Mouse (Mus musculus) limb, embryonic 12.5 days (tissue): ENCODE data around the gene Frem2. TPM values are rescaled to one million over a fixed set of nuclear protein-coding genes. Genes with fewer than 3 reads are reported as not detected.

ENCODE experiments used
- ATAC-seq: fragments of 200-750 bp; cut with Nextera tagmentation; 2 replicates; pipeline ENCODE4 v1.8.0; 2017; ENCODE audit warnings: low read depth, moderate TSS enrichment; ENCODE audit not compliant: insufficient number of reproducible peaks, insufficient read depth, low FRiP score, low TSS enrichment
- H3K27ac ChIP-seq: fragments of 300-500 bp; sonication (generic); 2 replicates; pipeline ENCODE4 v1.5.1; 2016; ENCODE audit warnings: mild to moderate bottlenecking, moderate library complexity
- H3K27me3 ChIP-seq: fragments of 300-500 bp; sonication (generic); 2 replicates; pipeline ENCODE4 v1.6.1; 2016; ENCODE audit warnings: mild to moderate bottlenecking, moderate library complexity
- H3K36me3 ChIP-seq: fragments of 300-500 bp; sonication (generic); 2 replicates; pipeline ENCODE4 v1.6.1; 2016; ENCODE audit warnings: mild to moderate bottlenecking, moderate library complexity
- H3K4me1 ChIP-seq: fragments of 300-500 bp; sonication (generic); replicated peaks from 2 replicates; pipeline ENCODE4 v1.6.1; 2016
- H3K4me2 ChIP-seq: fragments of 300-500 bp; sonication (generic); 2 replicates; pipeline ENCODE4 v1.6.1; 2016; ENCODE audit warnings: mild to moderate bottlenecking, moderate library complexity
- H3K4me3 ChIP-seq: fragments of 300-500 bp; sonication (generic); replicated peaks from 2 replicates; pipeline ENCODE4 v1.5.1; 2016; ENCODE audit warnings: mild to moderate bottlenecking
- H3K9ac ChIP-seq: fragments of 300-500 bp; sonication (generic); replicated peaks from 2 replicates; pipeline ENCODE4 v1.6.1; 2016; ENCODE audit warnings: mild to moderate bottlenecking, moderate library complexity
- H3K9me3 ChIP-seq: fragments of 300-500 bp; sonication (generic); 2 replicates; pipeline ENCODE4 v1.6.1; 2016; ENCODE audit warnings: mild to moderate bottlenecking, moderate library complexity
- WGBS: fragments of 180-500 bp; shearing (Covaris S2); methylation state at CpG from one replicate; pipeline ENCODE4 v1.1.7; 2016; 5-methylcytosine and 5-hydroxymethylcytosine counted together
- polyA plus RNA-seq: library from polyadenylated mRNA; unstranded; fragments of >200 nt; fragmentation: Nextera tagmentation; extraction: Ambion mirVana; gene quantifications from 2 replicates; pipeline ENCODE4 v1.2.1, GENCODE M21; 2016

Frem2 gene
- polyA plus RNA-seq, 1 experiment from 2014 or later: 7.6 TPM

GRCm38 (mm10) chr3:53555031-53555952 is 101.9 kb downstream of the Frem2 start:
- H3K27ac ChIP-seq: no peak overlapping the region
- H3K36me3 ChIP-seq: no peaks in the 10 kb centered on the region
- no peaks in the 10 kb centered on the region for H3K9me3 ChIP-seq
- no peak overlapping the region for H3K9ac ChIP-seq
- no peak overlapping the region for H3K4me3 ChIP-seq
- 67% methylated on average over 10 of the region's 10 CpGs for WGBS
- H3K4me2 ChIP-seq: no peak overlapping the region
- no peak for ATAC-seq
- H3K27me3 ChIP-seq: no peaks in the 10 kb centered on the region
- H3K4me1 ChIP-seq: peaks cover 4% of the 10 kb centered on the region; the same call in 1 of the 2 replicates

DNA sequence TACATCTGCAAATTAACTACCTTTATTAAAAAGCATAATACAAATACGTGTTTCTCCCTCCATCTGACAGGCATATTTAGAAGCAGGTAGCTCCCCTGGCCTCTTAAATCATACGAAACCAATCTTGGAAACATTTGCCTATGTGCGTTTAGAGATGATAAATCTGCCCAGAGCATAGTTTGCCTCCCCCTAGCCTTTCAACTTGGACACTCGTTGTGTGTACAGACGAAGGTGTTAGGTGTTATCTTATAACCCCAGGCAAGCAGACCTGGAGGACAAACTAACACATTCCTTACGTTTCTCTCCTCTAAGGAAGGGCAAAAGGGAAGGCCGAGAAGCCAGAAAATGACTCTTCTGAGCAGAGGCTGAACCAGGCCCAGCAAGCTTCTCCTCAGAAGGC is 104.5 kb downstream of the Frem2 start:
- Histone ChIP-seq H3K36me3 (no peaks in the 10 kb centered on the region), H3K4me2 (no peak overlapping the region), H3K9me3 (no peaks in the 10 kb centered on the region), H3K4me1 (0 out of 2 replicates have a peak, but pooled peaks cover 4% of the 10 kb centered on the region), H3K27me3 (no peaks in the 10 kb centered on the region), H3K9ac (no peak overlapping the region), H3K27ac (no peak overlapping the region), H3K4me3 (no peak overlapping the region)
- no peak for ATAC-seq
- 45% methylated on average over 7 of the region's 7 CpGs for WGBS

DNA sequence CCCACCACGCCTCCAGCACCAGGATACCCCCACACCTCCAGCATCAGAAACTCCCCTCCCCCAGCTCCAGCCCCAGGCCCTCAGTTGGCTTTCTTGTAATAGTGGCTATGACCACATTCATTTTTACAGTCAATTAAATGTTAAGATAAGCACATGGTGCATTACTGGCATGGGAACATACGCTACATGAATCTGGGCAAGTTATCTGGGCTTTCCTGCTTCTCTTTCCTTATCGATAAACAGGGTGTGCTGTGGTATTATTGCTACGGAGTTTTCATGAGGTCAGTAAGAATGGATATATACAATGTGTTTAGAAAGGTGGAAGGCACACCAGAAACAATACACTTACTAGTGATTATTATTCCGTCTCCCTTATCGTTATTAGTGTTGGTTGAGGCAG is 125.1 kb downstream of the Frem2 start:
- Histone ChIP-seq H3K9ac (no peak overlapping the region), H3K36me3 (no peaks in the 10 kb centered on the region), H3K4me2 (no peak overlapping the region), H3K4me1 (no peaks in the 10 kb centered on the region), H3K27ac (no peak overlapping the region), H3K27me3 (no peaks in the 10 kb centered on the region), H3K9me3 (no peaks in the 10 kb centered on the region), H3K4me3 (no peak overlapping the region)
- WGBS: 87% methylated on average over 6 of the region's 6 CpGs
- no peak for ATAC-seq

GRCm38 (mm10) chr3:53530305-53530704 is 126.8 kb downstream of the Frem2 start:
- Histone ChIP-seq H3K4me1 (no peaks in the 10 kb centered on the region), H3K9me3 (no peaks in the 10 kb centered on the region), H3K4me3 (no peak overlapping the region), H3K36me3 (no peaks in the 10 kb centered on the region), H3K27me3 (no peaks in the 10 kb centered on the region; the same call in 1 of the 2 replicates), H3K27ac (no peak overlapping the region), H3K9ac (no peak overlapping the region), H3K4me2 (no peak overlapping the region)
- WGBS: 76% methylated on average over 6 of the region's 6 CpGs
- no peak for ATAC-seq

- ATAC-seq: no peak
- H3K36me3 ChIP-seq: no peaks in the 10 kb centered on the region
- no peak overlapping the region for H3K9ac ChIP-seq
- WGBS: 17% methylated on average over 21 of the region's 21 CpGs
- no peaks in the 10 kb centered on the region for H3K4me1 ChIP-seq
- H3K9me3 ChIP-seq: no peaks in the 10 kb centered on the region
- peak overlapping the region; percentile 56 for H3K4me2 ChIP-seq
- no peaks in the 10 kb centered on the region; the same call in 1 of the 2 replicates for H3K27me3 ChIP-seq
- H3K27ac ChIP-seq: no peak overlapping the region
- H3K4me3 ChIP-seq: peak overlapping the region; percentile 34
Observed at GRCm38 (mm10) chr3:53525737-53526136, 131.4 kb downstream of the Frem2 start.

DNA sequence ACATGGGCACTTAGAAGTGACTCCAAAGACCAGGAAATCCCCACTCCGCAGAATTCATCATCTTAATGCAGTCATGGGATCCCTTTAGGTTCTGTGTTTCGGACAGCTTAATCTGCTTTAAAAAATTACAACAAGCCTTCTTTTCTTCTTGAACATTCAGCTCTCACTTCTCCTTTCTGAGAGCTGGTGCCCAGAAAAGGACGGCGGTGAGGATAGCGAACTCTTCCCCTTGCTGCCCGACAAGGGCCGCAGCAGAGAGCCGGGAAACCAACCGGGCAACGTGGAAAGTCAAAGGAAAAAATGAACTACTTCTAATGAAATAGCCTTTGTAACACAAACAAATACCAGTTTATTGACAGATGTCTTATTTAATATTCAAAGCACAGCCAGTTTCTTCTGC is 134.4 kb downstream of the Frem2 start:
- no peak overlapping the region for H3K4me2 ChIP-seq
- H3K27ac ChIP-seq: no peak overlapping the region
- H3K9me3 ChIP-seq: no peaks in the 10 kb centered on the region
- H3K27me3 ChIP-seq: no peaks in the 10 kb centered on the region; the same call in 1 of the 2 replicates
- ATAC-seq: no peak
- H3K36me3 ChIP-seq: no peaks in the 10 kb centered on the region
- H3K4me1 ChIP-seq: no peaks in the 10 kb centered on the region
- no peak overlapping the region for H3K9ac ChIP-seq
- no peak overlapping the region for H3K4me3 ChIP-seq
- 88% methylated on average over 10 of the region's 10 CpGs for WGBS

DNA sequence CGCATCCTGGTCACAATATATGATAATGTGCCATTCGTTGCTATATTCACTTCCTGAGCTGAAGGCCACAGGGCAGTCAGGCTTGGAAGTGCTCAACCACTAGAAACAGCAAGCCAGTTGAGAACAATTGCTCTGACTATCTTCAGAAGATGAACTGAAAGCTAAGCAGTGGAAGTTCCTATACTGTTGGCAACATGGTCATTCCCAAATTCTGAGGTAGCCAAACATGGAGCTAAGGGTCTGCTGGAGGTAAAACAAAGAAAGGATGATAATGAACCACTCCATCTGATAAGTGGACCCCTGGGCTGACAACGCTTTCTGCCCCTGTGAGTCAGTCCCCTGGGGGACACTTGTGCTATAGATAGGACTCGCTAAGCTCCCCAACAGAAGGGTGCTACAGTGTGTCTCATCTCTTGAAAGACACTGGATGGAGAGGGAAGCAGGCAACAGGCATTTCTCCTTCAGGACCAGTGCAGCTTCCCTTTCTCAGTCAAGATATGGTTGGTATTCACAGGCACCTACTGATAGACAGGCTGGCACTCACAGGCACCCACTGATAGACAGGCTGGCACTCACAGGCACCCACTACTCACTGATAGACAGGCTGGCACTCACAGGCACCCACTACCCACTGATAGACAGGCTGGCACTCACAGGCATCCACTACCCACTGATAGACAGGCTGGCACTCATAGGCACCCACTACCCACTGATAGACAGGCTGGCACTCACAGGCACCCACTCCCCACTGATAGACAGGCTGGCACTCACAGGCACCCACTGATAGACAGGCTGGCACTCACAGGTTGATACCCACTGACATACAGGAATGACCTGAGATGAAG is 142.7 kb downstream of the Frem2 start:
- no peaks in the 10 kb centered on the region for H3K9me3 ChIP-seq
- H3K9ac ChIP-seq: no peak overlapping the region
- no peak overlapping the region for H3K4me2 ChIP-seq
- WGBS: 85% methylated on average over 4 of the region's 4 CpGs
- H3K36me3 ChIP-seq: no peaks in the 10 kb centered on the region
- H3K27ac ChIP-seq: no peak overlapping the region
- no peaks in the 10 kb centered on the region for H3K27me3 ChIP-seq
- H3K4me1 ChIP-seq: no peaks in the 10 kb centered on the region
- H3K4me3 ChIP-seq: no peak overlapping the region
- no peak for ATAC-seq

DNA sequence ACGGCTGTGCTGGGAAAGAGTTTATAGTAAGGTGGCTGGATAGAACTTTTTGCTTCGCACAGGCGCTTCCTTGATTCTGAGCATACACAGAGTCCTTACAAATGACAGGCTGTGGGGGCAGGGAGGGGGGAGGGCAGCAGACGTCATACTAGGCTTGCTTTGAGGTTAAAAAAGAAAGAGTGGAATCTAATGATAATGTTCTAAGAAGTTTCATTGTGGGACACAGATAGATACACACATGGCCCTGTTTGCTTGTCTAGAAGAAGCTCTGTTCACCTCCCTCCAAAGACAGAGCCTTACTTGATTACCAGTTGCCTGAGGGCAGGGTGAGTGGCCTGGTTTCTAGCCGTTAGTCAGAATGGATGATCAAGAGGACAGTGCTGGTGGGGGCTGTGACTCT is 144.1 kb downstream of the Frem2 start:
- WGBS: 57% methylated on average over 5 of the region's 5 CpGs
- no peak for ATAC-seq
- H3K9ac ChIP-seq: no peak overlapping the region
- no peaks in the 10 kb centered on the region for H3K9me3 ChIP-seq
- no peaks in the 10 kb centered on the region for H3K27me3 ChIP-seq
- H3K4me3 ChIP-seq: no peak overlapping the region
- H3K4me2 ChIP-seq: no peak overlapping the region
- no peak overlapping the region for H3K27ac ChIP-seq
- H3K4me1 ChIP-seq: no peaks in the 10 kb centered on the region
- H3K36me3 ChIP-seq: no peaks in the 10 kb centered on the region

DNA sequence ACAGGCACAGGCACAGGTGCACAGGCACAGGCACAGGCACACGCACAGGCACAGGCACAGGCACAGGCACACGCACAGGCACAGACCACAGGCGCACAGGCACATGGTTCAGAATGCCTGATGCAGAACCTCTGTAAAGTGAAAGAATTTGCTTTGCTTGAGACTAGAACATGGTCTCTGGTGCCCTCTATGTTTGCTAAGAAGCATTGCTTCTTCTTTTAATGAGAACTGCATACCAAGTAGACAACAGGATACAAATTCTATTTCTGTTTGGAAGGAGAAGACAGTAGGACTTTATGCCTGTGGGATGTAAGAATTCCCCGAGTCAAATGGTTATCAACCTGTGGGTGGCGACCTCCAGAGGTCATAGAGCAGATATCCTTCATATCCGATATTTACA is 154.7 kb downstream of the Frem2 start:
- no peaks in the 10 kb centered on the region for H3K4me1 ChIP-seq
- H3K27me3 ChIP-seq: no peaks in the 10 kb centered on the region
- H3K4me2 ChIP-seq: no peak overlapping the region
- no peak overlapping the region for H3K27ac ChIP-seq
- no peak overlapping the region for H3K9ac ChIP-seq
- no peaks in the 10 kb centered on the region for H3K9me3 ChIP-seq
- 80% methylated on average over 6 of the region's 6 CpGs for WGBS
- H3K36me3 ChIP-seq: no peaks in the 10 kb centered on the region
- H3K4me3 ChIP-seq: no peak overlapping the region
- no peak for ATAC-seq

- ATAC-seq: no peak
- Histone ChIP-seq H3K9me3 (no peaks in the 10 kb centered on the region), H3K4me3 (no peak overlapping the region), H3K9ac (no peak overlapping the region), H3K27ac (no peak overlapping the region), H3K4me2 (no peak overlapping the region), H3K36me3 (no peaks in the 10 kb centered on the region), H3K27me3 (no peaks in the 10 kb centered on the region), H3K4me1 (no peaks in the 10 kb centered on the region)
- WGBS: 73% methylated on average over 6 of the region's 6 CpGs
Observed at GRCm38 (mm10) chr3:53498351-53498905, 158.7 kb downstream of the Frem2 start.

DNA sequence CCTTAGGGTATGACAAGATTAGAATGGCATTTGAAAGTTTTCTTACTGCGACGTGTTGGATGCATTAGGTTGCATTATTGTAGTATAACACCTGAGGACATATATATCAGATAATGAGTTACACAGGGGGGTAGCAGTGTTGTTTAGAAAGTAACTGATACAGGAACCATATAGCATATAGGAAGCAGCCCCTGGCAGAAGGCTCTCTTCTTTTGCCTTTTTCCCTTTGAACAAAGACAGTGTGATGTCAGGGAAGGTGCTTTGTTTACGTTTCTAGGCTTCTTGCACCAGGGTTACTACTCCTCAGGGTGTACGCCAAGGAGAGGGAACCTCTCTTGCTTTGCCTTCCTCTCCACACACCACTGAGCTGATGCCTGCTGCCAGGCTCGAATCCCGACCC is 168.8 kb downstream of the Frem2 start, which contains the start of gene Stoml3:
Gene Stoml3 (plus strand): TSS at position 301 of the 400 bp plus-strand sequence.
- Histone ChIP-seq H3K4me1 (peaks cover 9% of the 10 kb centered on the region; the same call in 1 of the 2 replicates), H3K36me3 (0 out of 2 replicates have a peak, but pooled peaks cover 4% of the 10 kb centered on the region), H3K9me3 (no peaks in the 10 kb centered on the region), H3K27me3 (no peaks in the 10 kb centered on the region), H3K4me2 (no peak within 1 kb of the TSS), H3K4me3 (no peak within 1 kb of the TSS), H3K9ac (no peak within 1 kb of the TSS), H3K27ac (no peak within 1 kb of the TSS)
- no peak for ATAC-seq
- 79% methylated on average over 6 of the region's 6 CpGs for WGBS
